Mouse (Mus musculus): ENCODE data around the gene Myadm. TPM values are rescaled to one million over a fixed set of nuclear protein-coding genes. Genes with fewer than 3 reads are reported as not detected.
"Not testable (repeated sequence)": the region's sequence is repeated elsewhere in the genome, so short reads cannot be mapped to it uniquely, and the experiment has no call there.

Gene Myadm
- total RNA-seq, 2 experiments from 2014 or later = 299 to 315 TPM

GRCm38 (mm10) chr7:3291197-3291596, 2.3 kb downstream of the Myadm start:
- DNase-seq = peak; percentile 55

GRCm38 (mm10) chr7:3291764-3292163, 2.9 kb downstream of the Myadm start:
- DNase-seq = no peak

- DNase-seq = not testable (repeated sequence)
Measured at GRCm38 (mm10) chr7:3292271-3292670, 3.4 kb downstream of the Myadm start.

- peak; percentile 97 for DNase-seq
Measured at GRCm38 (mm10) chr7:3292791-3293190, 3.9 kb downstream of the Myadm start.

- no peak for DNase-seq
Measured at GRCm38 (mm10) chr7:3294794-3295193, 5.9 kb downstream of the Myadm start.

DNA sequence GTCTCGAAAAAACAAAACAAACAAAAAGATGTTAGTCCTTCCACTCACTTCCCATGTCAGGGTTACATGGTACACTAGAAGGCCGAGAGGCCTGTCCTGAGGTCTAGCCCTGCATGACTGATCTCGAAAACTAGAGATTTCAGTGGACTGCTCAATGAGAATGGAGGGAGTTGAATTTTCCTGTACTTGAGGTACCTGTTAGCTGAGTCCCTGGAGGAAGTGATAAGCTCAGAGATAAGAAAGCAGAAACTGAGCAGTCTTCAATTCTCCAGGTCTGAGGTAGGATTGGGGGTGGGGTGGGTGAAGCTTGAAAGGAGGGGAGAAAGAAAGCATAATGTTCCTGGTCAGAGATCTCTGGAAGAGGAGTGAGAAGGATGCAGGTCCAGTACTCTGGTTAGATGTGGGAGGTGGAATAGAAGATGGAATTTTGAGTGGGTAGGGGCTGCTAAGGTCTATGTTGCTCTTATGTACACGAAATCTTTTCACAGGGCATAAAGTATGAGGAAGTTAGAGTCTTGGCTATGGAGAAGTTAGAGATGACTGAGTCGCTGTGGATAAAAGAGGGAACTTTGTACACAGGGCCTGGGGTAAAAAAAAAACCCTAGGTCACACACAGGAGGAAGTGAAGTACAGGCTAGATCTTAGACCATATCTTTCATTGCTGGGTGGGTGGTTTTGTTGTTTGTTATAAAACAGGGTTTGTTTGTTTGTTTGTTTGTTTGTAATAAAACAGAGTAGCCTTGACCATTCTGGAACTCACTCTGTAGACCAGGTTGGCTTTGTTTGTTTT, 6.6 kb downstream of the Myadm start:
- no peak for DNase-seq

DNA sequence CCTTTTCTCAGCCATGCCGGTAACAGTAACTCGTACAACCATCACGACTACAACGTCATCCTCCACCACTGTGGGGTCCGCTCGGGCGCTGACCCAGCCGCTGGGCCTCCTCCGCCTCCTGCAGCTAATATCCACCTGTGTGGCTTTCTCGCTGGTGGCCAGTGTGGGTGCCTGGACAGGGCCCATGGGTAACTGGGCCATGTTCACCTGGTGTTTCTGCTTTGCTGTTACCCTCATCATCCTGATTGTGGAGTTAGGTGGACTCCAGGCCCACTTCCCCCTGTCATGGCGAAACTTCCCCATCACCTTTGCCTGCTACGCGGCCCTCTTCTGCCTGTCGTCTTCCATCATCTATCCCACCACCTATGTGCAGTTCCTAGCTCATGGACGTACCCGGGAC, 7.8 kb downstream of the Myadm start:
- DNase-seq = no peak

- no peak for DNase-seq
Measured at GRCm38 (mm10) chr7:3299941-3300617, 11.2 kb downstream of the Myadm start.

DNA sequence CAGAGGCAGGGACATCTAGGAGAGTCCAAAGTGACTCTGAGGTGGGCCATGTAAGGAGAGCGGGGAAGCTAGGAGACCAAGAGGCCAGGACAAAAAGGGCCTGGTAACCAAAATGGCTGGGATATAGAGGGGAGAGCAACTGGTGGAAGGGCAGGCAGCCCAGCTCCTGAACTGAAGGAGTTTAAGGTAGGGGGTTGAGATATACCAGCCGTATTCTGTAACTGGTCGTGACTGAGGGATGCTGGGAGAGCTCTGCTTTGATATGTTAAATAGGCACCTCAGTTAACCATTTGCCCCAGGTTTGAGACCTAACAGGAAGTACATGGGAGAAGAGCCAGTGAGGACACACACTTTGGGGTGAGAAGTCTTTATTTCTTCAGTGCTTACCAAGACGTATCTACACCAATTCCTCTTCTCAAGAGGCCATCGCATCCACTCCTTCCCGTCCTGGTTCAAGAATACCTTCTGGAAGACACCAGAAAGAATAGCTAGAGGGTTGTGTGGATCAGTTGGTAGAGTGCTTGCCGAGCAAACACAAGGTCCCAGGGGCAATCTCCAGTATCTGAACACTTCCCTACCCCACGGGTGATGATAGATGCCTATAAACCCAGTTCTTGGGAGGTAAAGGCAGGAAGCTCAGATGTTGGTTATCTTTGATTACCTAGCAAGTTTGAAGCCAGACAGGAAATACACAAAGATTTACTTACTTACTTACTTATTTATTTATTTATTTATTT, 12.2 kb downstream of the Myadm start:
- no peak for DNase-seq

- DNase-seq = peak; percentile 77
Measured at GRCm38 (mm10) chr7:3301628-3302555, 13.0 kb downstream of the Myadm start.

- peak; percentile 40 for DNase-seq
Measured at GRCm38 (mm10) chr7:3302556-3303275, 13.8 kb downstream of the Myadm start.

DNA sequence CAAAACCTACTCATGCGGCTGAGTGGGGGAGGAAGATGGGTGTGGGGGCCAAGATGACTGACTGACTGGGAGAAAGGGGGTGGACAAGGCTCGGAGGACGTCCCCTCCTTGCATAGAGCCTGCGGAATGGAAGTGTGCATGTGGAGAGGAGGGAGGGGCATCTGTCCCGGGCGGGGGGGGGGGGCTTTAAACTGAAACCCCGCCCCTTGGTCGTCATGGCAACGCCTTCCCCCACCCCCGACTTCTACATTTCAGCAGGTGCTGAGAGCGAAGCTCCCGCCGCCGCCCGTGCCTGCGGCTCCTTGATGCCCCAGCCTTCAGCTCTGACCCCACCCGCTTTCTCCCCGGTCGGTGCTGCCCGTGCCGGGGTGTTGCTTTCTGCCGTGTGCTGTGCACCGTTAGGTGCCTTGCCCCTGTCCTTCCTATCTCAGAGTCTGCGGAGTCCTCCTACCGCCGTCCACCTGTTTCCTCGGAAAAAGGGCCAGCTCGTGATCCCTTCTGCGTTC, 14.4 kb downstream of the Myadm start:
- peak; percentile 60 for DNase-seq

- no peak for DNase-seq
Measured at GRCm38 (mm10) chr7:3303789-3304188, 14.9 kb downstream of the Myadm start.

DNA sequence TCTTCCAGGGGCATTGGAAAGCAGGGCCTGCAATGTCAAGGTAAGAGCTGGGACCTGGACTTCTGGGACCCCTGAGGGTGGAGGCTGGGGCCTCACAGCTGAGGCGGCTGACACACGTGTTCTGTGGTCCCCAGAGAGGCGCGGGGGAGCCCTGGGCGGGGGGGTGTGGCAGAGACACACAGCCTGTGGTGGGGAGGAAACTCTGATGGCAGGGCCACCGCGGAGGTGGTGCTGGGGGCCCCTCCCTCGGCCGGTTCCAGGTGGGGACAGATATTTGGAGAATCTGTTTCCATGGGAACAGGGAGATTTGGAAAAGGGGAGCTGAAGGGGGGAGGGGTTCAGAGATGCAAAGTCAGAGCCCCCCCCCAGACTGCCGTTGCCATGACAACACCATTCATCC, 15.4 kb downstream of the Myadm start:
- DNase-seq = peak; percentile 22

DNA sequence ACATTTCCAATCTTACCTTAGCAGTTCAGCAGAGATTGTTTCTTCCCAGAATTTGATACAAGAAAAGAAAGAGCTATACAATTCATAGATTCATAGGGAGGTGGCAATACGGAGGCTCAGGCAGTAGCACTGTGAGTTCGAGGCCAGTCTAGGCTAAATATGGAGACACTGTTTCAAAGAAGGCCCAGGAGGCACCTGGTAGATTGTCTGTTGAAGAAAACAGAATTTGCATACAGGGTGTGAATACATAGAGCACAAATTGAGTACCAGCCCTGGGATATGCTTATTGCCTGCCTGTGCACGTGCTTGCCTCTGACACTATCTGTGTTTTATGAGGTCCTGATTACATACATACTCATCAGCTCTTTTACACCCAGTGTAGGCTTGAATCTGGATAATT, 17.5 kb downstream of the Myadm start:
- DNase-seq = no peak

DNA sequence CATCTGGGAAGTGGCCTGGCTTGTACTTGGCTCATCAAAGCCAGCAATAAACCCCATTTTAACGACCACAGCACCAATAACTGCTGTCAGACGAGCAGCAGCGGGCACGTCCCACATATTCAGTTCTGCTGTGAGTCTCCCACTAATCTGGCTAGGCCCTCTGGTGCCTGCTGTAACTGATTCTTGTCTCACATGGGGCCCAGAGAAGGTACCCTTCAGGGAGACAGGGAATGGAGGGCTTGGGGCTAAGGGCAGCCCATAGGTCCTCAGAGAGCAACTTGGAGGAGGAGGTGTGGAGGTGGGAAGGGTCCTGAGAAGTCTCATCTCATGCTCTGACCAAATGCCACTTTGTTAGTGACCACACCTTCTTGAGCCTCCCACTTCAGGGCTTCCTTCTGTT, 19.8 kb downstream of the Myadm start:
- no peak for DNase-seq

- DNase-seq = no peak
Measured at GRCm38 (mm10) chr7:3310233-3310632, 21.4 kb downstream of the Myadm start.

DNA sequence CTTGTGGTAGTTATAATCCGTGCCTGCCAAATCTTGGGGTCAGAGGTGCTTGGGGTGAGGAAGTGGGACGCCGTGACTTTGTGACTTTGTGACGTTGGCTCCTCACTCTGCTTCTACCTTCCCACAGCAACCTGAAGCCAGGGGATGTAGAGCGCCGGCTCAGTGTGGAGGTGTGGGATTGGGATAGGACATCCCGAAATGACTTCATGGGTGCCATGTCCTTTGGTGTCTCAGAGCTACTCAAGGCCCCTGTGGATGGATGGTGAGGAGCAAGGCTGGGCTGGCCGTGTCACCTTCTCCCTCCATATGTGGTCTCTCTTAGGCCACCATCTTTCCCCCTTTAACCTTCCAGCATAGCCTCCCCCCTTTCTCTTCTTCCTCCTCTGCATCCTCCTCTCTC, 24.7 kb downstream of the Myadm start:
- DNase-seq = no peak

GRCm38 (mm10) chr7:3314121-3314520, 25.2 kb downstream of the Myadm start:
- no peak for DNase-seq

GRCm38 (mm10) chr7:3317704-3318103, 28.8 kb downstream of the Myadm start:
- DNase-seq = no peak

GRCm38 (mm10) chr7:3320856-3321255, 32.0 kb downstream of the Myadm start:
- DNase-seq = no peak
